Mouse (Mus musculus) kidney, adult 2 months (tissue): ENCODE results near the gene Fam169a.

Experiments used
- CTCF ChIP-seq: fragments of 200-500 bp; conservative IDR thresholded peaks from 2 replicates; pipeline ENCODE4 v1.5.1; 2011; ENCODE audit warnings: low read depth, mild to moderate bottlenecking, control low read depth, low read length, moderate library complexity, mixed read lengths; ENCODE audit not compliant: insufficient read depth, insufficient read length
- POLR2A ChIP-seq: fragments of 200-500 bp; IDR thresholded peaks from one replicate; pipeline ENCODE4 v1.6.1; 2011; ENCODE audit warnings: low read depth, low read length, control low read depth

DNA sequence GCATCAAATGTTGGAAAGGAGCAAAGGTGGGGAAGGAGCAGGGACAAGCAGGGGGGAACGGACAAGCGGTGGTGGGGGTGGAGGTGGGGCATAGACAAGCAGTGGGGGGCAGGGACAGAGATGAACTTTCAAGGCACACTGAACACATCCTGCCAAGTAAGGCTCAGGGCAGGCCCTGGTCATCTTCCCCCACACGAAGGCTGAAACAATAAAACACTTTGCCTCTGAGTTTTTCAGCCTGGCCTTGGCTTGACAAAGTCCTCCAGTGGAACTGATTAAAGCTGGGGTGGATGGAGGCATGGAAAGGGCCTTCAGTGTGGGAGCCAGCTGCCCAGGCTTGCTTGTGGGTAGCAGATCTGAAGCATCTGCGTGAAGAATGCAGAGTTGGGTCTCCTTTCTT, 9.3 kb upstream of the Fam169a start:
- TF ChIP-seq CTCF: no peak
- TF ChIP-seq POLR2A: no peak
